Mouse (Mus musculus) heart, embryonic 11.5 days (tissue): Measurements from ENCODE around the gene Slc28a3. TPM values are rescaled to one million over a fixed set of nuclear protein-coding genes. Genes with fewer than 3 reads are reported as not detected.

ENCODE experiments used
- ATAC-seq: fragments of 200-750 bp; cut with Nextera tagmentation; replicated peaks from 2 replicates; pipeline ENCODE4 v1.8.0; 2017; ENCODE audit warnings: moderate library complexity; ENCODE audit not compliant: insufficient number of reproducible peaks, low FRiP score, low TSS enrichment
- H3K27ac ChIP-seq: fragments of 300-500 bp; sonication (generic); 2 replicates; pipeline ENCODE4 v1.5.1; 2014; ENCODE audit warnings: mild to moderate bottlenecking, low read depth, low read length
- H3K27me3 ChIP-seq: fragments of 300-500 bp; sonication (generic); 2 replicates; pipeline ENCODE4 v1.6.1; 2014; ENCODE audit warnings: mild to moderate bottlenecking, low read length, mixed read lengths; ENCODE audit not compliant: control insufficient read depth, insufficient read depth
- H3K36me3 ChIP-seq: fragments of 300-500 bp; sonication (generic); 2 replicates; pipeline ENCODE4 v1.6.1; 2014; ENCODE audit warnings: mild to moderate bottlenecking, low read length, moderate library complexity, mixed read lengths; ENCODE audit not compliant: control insufficient read depth, insufficient read depth
- H3K4me1 ChIP-seq: fragments of 300-500 bp; sonication (generic); 2 replicates; pipeline ENCODE4 v1.6.1; 2014; ENCODE audit warnings: low read length; ENCODE audit not compliant: control insufficient read depth, insufficient read depth
- H3K4me2 ChIP-seq: fragments of 300-500 bp; sonication (generic); 2 replicates; pipeline ENCODE4 v1.6.1; 2014; ENCODE audit warnings: mild to moderate bottlenecking, moderate library complexity
- H3K4me3 ChIP-seq: fragments of 300-500 bp; sonication (generic); 2 replicates; pipeline ENCODE4 v1.5.1; 2014; ENCODE audit warnings: low read depth, low read length
- H3K9ac ChIP-seq: fragments of 300-500 bp; sonication (generic); 2 replicates; pipeline ENCODE4 v1.6.1; 2014; ENCODE audit warnings: mild to moderate bottlenecking, low read depth, low read length, moderate library complexity
- H3K9me3 ChIP-seq: fragments of 300-500 bp; sonication (generic); replicated peaks from 2 replicates; pipeline ENCODE4 v1.6.1; 2016; ENCODE audit warnings: low read length; ENCODE audit not compliant: control insufficient read depth
- WGBS: fragments of 180-500 bp; shearing (Covaris S2); extraction: QIAGEN DNeasy Blood & Tissue Kit; methylation state at CpG from one replicate; pipeline ENCODE4 v1.1.7; 2014; ENCODE audit not compliant: insufficient replicate concordance; 5-methylcytosine and 5-hydroxymethylcytosine counted together
- polyA plus RNA-seq: library from polyadenylated mRNA; unstranded; fragments of >200 nt; fragmentation: Nextera tagmentation; extraction: Ambion mirVana; gene quantifications from 2 replicates; pipeline ENCODE4 v1.2.1, GENCODE M21; 2014

Gene Slc28a3
- polyA plus RNA-seq, 1 experiment from 2014 or later: not detected

DNA sequence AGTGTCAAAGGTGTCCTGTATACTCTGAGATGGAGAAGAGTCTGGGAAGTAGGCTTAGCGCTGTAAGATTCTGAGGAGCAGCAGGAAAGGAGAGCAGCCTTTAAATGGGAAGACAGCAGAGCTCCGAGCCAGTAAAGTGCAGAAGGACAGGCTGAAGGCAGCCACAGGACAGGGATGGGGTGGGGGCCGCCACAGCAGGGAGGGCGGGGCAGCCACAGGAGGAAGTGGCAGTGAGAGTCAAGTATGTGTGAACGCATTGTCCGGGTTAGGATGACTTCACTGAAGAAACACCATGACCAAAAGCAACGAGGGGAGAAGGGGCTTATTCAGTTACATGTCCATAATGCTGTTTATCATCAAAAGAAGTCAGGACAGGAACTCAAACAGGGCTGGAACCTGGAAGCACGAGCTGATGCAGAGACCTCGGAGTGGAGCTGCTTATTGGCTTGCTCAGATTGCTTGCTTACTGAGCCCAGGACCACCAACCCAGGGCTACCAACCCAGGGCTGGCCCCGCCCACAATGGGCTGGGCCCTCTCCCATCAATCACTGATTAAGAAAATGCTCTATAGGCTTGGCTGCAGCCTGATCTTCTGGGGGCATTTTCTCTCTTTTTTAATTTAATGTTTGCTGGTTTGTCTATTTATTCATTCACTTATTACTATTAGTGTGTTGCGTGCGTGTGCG, 18.8 kb upstream of the Slc28a3 start:
- H3K27ac ChIP-seq: no peak overlapping the region
- no peak overlapping the region for H3K4me3 ChIP-seq

DNA sequence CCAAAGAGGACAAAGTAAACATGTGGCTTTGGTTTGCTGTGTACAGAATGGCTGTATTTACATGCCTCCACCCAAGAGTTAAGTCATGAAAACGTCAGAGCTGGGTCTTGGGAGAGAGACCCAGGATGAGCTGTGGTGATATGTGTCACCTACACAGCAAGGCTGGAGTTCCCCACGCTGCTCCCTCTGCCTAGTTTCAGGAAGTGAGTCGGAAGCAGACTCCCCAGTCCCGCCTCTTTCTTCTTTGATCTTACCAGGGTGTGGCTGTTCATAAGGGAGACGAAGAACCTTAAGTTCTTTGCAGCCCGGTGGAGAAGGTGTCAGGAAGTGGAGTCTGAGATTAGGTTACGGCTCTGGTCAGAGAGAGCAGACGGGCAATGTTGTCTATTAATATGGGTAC, 12.0 kb upstream of the Slc28a3 start:
- no peaks in the 10 kb centered on the region for H3K9me3 ChIP-seq
- H3K4me3 ChIP-seq: no peak overlapping the region
- H3K27ac ChIP-seq: no peak overlapping the region
- 35% methylated on average over 8 of the region's 8 CpGs for WGBS
- H3K4me2 ChIP-seq: no peak overlapping the region
- no peaks in the 10 kb centered on the region for H3K27me3 ChIP-seq
- no peak for ATAC-seq
- H3K36me3 ChIP-seq: no peaks in the 10 kb centered on the region
- H3K9ac ChIP-seq: no peak overlapping the region
- H3K4me1 ChIP-seq: no peaks in the 10 kb centered on the region

More for the DNA sequence above, 18.8 kb upstream of the Slc28a3 start:
- Histone ChIP-seq H3K36me3 (no peaks in the 10 kb centered on the region), H3K9me3 (no peaks in the 10 kb centered on the region), H3K4me1 (peaks cover 6% of the 10 kb centered on the region; the same call in 1 of the 2 replicates), H3K4me2 (peak overlapping the region; percentile 53), H3K27me3 (no peaks in the 10 kb centered on the region), H3K9ac (no peak overlapping the region)
- ATAC-seq: 0 out of 2 replicates have a peak, but pooled peaks have one; percentile 56
- 21% methylated on average over 13 of the region's 13 CpGs for WGBS

DNA sequence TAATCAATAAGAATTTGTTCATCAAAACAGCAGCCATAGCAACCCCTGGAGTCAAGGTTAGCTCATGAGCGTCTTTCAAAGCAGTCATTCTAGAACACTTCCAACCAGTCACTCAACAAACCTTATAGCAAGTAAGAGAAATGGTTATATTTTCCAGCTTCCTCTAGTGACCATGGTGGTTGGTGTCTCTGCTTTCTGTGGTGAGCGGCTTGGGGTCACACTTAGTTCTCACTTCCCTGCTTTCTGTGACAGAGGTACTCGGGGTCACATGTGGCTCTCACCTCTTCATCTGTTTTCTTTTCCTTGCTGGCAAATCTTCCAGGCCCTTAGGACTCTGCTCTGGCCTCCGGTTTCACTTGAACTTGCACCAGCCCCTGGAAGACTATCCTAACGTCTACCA, 8.6 kb upstream of the Slc28a3 start:
- no peak overlapping the region for H3K4me2 ChIP-seq
- H3K4me3 ChIP-seq: no peak overlapping the region
- no peak for ATAC-seq
- H3K4me1 ChIP-seq: no peaks in the 10 kb centered on the region
- no peaks in the 10 kb centered on the region for H3K9me3 ChIP-seq
- H3K27me3 ChIP-seq: no peaks in the 10 kb centered on the region
- no peak overlapping the region for H3K9ac ChIP-seq
- H3K36me3 ChIP-seq: no peaks in the 10 kb centered on the region
- H3K27ac ChIP-seq: no peak overlapping the region
- 64% methylated on average over 5 of the region's 5 CpGs for WGBS

DNA sequence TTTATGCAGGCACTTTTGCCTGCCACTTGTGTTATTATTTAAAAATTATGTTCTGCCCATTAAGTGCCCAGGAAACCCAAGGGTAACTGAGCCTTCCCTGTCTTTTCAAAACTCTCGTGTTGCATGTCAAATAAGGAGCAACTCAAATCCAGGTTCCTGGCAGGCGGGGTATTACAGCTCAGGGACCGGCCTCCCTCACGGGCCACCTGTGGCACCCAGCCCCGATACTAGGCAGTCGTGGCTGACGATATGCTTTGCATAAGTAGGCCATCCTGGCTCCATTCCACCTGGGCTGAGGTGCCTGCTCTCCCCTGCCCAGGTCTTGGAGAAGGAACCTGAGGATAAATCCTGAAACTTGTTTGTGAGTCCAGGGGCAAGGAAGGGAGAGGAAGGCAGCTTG, 618 bp downstream of the Slc28a3 start:
- Histone ChIP-seq H3K36me3 (no peaks in the 10 kb centered on the region), H3K9me3 (no peaks in the 10 kb centered on the region), H3K4me2 (no peak overlapping the region), H3K4me1 (no peaks in the 10 kb centered on the region), H3K27ac (no peak overlapping the region), H3K9ac (no peak overlapping the region), H3K27me3 (peaks cover 12% of the 10 kb centered on the region), H3K4me3 (no peak overlapping the region)
- no peak for ATAC-seq
- 27% methylated on average over 7 of the region's 7 CpGs for whole genome bisulfite sequencing

DNA sequence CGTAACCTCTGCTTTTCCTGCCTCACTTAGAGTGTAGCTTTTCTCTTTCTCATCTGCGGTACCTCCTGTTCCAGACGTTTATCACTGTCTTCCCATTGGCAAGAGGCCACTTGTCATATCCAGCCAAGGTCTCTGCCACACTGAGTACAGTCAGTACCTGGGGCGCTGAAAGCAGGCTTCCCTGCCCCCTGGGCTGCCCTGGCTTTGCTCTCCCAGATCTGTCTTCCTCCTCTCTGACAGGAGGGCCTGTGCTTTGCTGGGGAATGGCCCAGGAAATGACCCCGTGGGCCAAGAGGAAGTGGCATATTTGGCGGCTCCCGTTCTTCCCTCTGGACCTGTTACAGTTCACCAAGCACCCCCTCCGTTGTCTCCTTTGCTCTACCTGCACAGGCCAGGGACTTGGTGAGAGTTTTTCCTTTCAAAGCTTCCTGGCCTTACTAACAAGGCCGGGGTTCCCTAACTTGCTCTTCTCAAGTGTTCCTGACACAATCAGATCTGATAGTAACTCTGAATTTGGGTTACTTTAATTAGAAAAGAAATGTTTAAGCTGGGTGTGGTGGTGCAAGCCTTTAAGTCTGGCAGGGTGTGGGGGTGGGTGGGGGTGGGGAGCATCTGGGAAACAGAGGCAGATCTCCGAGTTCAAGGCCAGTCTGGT, 9.3 kb downstream of the Slc28a3 start:
- H3K9ac ChIP-seq: no peak overlapping the region
- no peak for ATAC-seq
- H3K4me1 ChIP-seq: peaks cover 6% of the 10 kb centered on the region
- no peak overlapping the region for H3K4me2 ChIP-seq
- no peak overlapping the region for H3K27ac ChIP-seq
- H3K9me3 ChIP-seq: no peaks in the 10 kb centered on the region
- H3K4me3 ChIP-seq: no peak overlapping the region
- H3K27me3 ChIP-seq: no peaks in the 10 kb centered on the region
- WGBS: 36% methylated on average over 10 of the region's 10 CpGs
- no peaks in the 10 kb centered on the region for H3K36me3 ChIP-seq

DNA sequence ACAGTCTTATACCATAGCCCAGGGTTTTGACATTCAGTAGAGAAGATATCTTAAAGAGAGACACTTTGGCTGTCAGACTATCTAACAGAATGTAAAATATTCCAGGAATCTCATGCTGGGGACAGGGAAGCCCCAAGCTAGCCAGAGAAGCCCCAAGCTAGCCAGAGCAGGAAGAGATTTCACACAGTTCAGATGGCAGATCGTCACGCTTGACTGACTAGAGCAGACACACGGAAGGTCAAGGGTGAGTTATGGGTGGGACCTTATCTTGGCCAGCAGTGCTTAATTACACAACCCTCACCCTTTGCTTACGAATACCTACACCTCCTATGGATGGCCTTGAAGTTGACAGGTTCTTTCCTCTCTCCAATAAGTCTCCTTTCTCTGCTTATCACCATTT, 12.1 kb downstream of the Slc28a3 start:
- peaks cover 6% of the 10 kb centered on the region for H3K4me1 ChIP-seq
- no peaks in the 10 kb centered on the region for H3K9me3 ChIP-seq
- whole genome bisulfite sequencing: 28% methylated on average over 4 of the region's 4 CpGs
- no peak overlapping the region for H3K9ac ChIP-seq
- no peaks in the 10 kb centered on the region for H3K36me3 ChIP-seq
- H3K27ac ChIP-seq: no peak overlapping the region
- no peak overlapping the region for H3K4me3 ChIP-seq
- no peaks in the 10 kb centered on the region for H3K27me3 ChIP-seq
- H3K4me2 ChIP-seq: no peak overlapping the region
- ATAC-seq: no peak

DNA sequence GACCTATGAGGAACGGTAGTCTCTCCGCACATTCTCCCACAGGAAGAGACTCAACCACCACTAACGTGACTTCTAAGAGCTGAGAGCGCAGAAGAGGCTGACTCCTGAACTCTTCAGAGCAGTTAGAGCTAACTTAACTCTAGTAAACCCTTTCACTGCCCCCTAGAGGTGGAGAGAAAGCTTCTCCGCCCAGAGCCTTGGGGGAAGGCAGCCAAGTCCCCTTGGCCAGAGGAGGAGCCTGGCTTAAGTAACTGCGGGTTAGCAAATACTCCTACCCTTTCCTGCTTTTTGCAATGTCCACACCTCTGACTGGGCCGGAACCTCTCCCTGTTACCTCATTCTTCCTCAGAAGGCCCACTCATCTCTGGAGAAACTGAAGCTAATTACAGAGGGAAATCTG, 17.5 kb downstream of the Slc28a3 start:
- Histone ChIP-seq H3K4me1 (no peaks in the 10 kb centered on the region), H3K27me3 (no peaks in the 10 kb centered on the region)
- 28% methylated on average over 7 of the region's 7 CpGs for WGBS

DNA sequence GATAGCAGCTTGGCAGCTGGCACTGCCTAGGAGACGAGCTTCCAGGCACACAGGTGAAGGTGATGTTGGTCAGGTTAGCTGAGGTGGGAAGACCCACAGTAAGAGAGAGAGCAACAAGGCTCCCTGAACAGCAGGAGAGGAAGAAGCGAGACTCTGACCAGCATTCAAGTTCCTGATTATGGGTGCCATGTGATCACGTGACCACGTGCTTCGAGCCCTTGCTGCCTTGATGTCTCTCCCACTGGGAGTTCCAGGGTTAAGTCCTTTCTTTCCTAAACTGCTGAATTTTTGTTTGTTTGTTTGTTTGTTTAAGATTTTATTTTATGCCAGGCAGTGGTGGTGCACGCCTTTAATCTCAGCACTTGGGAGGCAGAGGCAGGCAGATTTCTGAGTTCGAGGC, 18.8 kb downstream of the Slc28a3 start:
- no peaks in the 10 kb centered on the region for H3K9me3 ChIP-seq
- no peaks in the 10 kb centered on the region for H3K4me1 ChIP-seq
- 75% methylated on average over 7 of the region's 7 CpGs for WGBS
- no peak overlapping the region for H3K9ac ChIP-seq
- H3K27me3 ChIP-seq: no peaks in the 10 kb centered on the region
- H3K27ac ChIP-seq: no peak overlapping the region
- H3K36me3 ChIP-seq: no peaks in the 10 kb centered on the region
- H3K4me3 ChIP-seq: no peak overlapping the region
- H3K4me2 ChIP-seq: no peak overlapping the region
- ATAC-seq: no peak

More for the DNA sequence above, 17.5 kb downstream of the Slc28a3 start:
- Histone ChIP-seq H3K36me3 (no peaks in the 10 kb centered on the region), H3K9me3 (no peaks in the 10 kb centered on the region), H3K27ac (no peak overlapping the region), H3K9ac (no peak overlapping the region), H3K4me2 (no peak overlapping the region), H3K4me3 (no peak overlapping the region)
- ATAC-seq: no peak

DNA sequence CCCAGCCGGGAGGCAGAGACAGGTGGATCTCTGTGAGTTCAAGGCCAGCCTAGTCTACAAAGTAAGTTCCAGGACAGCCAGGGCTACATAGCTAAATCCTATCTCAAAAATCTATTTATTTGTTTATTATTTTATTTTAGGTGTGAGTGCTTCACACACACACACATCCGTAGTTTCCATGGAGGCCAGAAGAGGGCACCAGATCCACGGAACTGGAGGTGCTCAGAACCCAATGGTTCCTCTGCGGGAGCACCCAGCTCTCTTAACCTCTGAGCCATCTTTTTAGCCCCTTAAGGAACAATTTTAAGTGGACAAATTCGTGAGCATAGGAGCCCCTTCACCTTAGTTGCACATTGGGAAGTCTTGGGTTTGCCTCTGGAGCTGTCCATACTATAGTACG, 20.0 kb downstream of the Slc28a3 start:
- no peak overlapping the region for H3K4me3 ChIP-seq
- no peaks in the 10 kb centered on the region for H3K27me3 ChIP-seq
- no peak overlapping the region for H3K4me2 ChIP-seq
- H3K27ac ChIP-seq: no peak overlapping the region
- no peaks in the 10 kb centered on the region for H3K4me1 ChIP-seq
- H3K9ac ChIP-seq: no peak overlapping the region
- ATAC-seq: no peak
- H3K9me3 ChIP-seq: no peaks in the 10 kb centered on the region
- 39% methylated on average over 6 of the region's 6 CpGs for WGBS
- no peaks in the 10 kb centered on the region for H3K36me3 ChIP-seq
